Mouse (Mus musculus) ES-CJ7 (cell line): Measurements from ENCODE around the gene Havcr1.
"Not testable (repeated sequence)": the region's sequence is repeated elsewhere in the genome, so short reads cannot be mapped to it uniquely, and the experiment has no call there.

Source experiments
- DNase-seq: peaks from one replicate; pipeline ENCODE4 v3.0.0; 2011; ENCODE audit warnings: low read depth, low spot score

The Havcr1 gene

DNA sequence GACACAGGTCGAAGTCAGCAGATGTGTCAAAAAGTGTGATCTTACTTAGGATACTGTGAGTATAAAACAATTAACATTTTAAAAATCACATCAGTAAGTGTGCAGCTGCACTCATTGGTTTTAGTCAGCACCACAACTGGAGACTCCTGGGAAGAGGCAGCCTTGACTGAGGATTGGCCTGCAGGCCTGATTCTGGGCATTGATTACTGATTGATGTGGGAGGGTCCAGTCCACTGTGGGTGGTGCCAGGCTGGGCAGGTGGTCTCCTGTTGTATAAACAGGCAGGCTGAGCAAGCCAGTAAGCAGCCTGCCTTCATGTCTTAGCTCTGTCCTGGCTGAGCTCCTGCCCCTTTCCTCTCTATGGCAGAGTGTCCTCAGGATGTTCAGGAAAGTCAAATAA, at the start of gene Havcr1:
Gene Havcr1 (plus strand): TSS at position 5 of the 400 bp plus-strand sequence.
- DNase-seq: not testable (repeated sequence)

DNA sequence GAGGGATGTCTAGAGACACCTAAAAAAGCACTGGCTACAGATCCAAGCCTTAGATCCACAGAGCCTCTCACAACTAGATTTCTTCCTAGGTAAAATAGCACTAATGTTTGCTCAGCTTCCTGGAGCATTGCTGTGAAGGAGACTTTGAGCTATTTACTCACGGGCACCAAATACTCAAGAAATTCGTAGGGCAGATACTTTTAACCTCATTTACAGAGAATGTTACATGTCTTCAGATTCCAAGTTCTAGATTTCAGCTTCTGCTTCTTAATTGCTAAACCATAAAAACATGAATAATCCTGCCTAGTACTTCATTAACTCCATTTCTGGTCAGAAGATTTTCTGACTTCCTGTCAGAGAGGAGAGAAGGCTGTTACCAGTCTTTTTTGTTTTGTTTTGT, 44.7 kb upstream of the Havcr1 start:
- DNase-seq: no peak

DNA sequence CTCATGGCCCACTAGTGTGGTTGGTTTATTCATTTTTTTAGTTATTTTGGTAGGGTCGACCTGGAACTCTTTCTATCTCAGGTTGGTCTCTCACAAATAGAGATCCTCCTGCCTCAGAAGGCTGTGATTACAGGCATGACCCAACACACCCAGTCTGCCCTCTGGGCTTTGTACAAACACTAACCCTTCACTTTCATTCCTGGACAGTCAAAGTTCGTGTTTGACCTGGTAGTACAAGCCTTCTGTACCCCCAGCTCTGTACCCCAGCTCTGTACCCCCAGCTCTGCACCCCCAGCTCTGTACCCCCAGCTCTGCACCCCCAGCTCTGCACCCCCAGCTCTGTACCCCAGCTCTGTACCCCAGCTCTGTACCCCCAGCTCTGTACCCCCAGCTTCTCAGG, 39.0 kb upstream of the Havcr1 start:
- not testable (repeated sequence) for DNase-seq

DNA sequence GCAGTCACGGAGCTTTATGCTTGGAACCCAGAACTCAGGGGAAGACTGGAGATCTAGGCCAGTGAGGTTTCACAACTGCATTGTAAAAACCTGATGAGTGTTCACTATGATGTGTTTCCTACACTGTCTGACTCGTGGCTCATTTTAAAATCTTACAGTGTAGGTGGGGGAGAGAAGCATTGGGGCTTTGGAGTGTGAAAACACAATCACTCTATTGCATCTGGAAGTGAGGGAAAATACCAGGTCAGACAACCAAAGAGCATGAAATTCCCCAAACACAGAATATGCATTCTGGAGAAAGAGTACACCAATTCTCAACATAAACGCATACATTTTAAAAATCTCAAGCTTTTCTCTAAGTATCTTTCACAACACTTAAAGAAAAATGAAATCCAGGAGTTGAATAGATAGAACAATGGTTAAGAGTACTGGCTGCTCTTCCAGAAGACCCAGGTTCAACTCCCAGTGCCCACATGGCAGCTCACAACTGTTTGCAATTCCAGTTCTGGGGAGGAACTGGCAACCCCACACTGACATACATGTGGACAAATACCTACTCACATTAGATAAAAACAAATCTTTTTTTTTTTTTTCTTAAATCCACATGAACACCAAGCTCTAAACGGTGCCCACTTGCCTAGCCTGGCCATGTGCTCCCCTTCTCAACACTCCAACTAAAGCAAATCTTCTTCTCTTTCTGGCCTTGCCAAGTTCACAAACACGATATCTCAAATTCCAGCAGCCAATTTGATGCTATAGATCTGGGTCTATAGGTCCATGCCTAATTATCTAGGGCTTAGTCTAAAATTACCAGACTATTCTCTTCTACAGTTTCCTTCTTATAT, 37.2 kb upstream of the Havcr1 start:
- no peak for DNase-seq

DNA sequence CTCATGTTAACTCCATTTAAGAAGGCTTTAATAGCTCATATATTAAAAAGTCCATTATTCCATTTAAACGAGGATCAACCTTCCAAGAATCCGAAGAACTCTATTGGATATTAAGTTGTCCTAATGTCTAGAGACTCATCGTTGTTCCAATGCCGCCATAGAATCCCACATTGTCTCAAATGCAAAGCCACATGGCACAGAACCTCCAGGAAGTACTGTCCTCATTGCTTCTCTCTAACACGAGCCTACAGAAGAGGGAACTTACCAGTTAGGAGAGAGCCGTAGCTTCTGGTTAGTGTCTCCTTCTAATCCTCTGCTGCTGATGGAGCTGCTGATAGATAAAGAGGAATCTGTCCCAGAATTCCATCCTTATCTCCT, 36.6 kb upstream of the Havcr1 start:
- DNase-seq: no peak

DNA sequence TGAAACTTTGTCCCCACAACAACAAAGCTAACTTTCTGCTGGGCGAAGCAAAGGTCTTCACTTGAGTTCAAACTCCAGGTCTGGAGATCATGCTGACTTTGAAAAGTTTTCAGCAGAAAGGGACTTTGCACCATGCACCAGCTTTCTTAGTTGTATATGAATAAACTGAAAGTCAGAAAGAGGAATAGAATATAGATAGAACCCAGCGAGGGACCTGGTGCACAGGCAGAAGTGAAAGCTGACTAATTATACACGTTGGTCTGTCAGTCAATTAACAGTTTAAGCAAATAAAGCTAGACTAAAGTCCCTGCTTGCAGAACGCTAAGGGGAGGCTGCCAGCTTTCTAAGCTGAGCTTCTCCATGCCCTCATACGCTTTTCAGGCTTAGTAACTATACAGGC, 36.0 kb upstream of the Havcr1 start:
- DNase-seq: no peak

DNA sequence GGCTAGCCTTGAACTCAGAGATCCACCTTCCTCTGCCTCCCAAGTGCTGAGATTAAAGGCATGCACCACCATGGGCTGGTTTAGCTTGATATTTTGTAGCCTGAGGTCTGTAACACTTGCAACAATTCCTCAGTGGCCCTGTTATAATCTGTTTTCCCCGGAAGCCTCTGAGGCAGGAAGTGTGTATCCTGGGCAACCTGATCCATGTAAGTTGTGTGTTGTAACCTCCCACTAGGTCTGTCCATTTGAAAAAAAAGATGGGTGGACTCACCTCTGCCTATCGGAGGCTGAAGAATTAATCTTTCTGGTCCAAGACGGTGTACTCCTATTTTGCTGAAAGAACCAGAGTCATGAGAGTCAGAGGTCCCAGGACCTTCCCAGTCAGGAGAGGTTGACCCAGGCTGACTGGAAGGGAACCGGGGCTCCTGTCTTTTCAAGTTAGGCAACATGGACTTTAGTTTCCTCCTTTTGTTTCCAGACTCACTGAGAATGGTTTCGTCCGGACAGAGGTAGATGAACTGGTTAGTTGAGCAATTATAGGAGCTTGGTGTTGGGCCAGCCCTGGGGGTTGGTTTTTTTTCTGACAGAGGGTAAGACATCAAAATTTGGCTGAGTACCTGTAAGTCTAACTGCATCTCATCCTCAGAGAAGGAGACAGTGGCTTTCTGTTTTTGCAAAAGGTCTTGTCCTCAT, 28.1 kb upstream of the Havcr1 start, which contains the start of gene Timd2:
Gene Timd2 (minus strand): TSS at position 398 of the 693 bp plus-strand sequence.
- no peak for DNase-seq

DNA sequence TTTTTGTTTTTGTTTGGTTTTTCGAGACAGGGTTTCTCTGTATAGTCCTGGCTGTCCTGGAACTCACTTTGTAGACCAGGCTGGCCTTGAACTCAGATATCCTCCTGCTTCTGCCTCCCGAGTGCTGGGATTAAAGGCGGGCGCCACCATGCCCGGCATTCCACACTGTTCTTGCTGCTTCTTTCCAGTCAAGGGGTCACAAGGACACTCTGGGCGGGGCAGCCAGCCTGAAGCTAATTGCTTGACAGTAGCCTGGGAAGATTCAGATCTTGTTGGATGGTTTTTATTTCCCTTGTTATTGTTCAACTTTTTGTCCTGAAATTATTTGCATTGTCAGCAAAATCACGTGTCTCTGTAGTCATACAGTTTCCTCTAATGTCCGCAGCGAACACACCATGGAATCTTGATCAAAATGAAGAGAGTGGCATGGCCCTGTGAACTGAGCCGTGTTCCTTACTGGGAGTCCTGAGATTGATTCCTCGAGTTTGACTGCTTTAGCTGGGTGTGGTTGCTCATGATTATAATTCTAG, 3.3 kb upstream of the Havcr1 start:
- peak; percentile 24 for DNase-seq

DNA sequence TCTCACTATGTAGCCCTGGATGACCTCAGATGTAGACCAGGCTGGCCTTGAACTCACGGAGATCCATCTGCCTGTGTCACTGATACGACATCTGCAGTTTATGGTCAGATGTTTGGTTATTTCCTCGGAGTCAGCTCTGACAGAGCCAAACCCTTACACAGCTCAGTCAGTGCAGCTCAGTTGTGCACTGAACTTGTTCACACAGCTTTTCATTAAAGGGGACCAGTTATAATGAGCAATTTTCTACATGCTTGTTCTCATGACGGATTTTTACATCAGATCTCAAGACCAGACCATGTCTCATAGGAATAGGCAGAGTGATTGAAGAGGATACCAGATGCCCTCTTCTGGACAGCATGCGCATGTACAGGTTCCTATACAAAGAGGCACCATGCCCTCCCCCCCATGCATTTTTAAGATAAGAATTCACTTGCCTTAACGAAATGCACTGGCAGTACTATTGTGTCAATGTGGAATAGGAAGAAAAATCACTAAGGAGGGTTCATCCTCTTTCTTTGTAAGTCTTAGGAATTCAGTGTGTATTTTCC, 1.6 kb upstream of the Havcr1 start:
- peak; percentile 60 for DNase-seq

DNA sequence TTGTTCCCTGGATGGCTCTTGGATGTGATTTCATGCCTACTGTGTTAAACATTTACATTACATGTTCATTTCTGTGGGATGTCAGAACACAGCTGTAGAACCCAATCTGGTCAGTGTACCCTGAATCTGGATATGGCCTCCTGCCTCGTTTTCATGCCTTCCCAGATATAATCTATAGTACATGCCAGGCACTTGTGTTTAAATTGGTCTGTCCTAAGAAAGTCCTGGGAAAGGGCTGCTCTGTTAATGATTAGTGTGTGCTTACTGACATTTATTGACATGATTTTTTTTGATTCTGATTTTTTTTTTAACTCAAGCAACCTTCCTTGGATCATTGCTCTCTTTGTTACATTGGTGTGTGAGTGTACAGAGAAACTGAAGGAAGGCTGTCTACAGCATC, 263 bp upstream of the Havcr1 start:
- no peak for DNase-seq

DNA sequence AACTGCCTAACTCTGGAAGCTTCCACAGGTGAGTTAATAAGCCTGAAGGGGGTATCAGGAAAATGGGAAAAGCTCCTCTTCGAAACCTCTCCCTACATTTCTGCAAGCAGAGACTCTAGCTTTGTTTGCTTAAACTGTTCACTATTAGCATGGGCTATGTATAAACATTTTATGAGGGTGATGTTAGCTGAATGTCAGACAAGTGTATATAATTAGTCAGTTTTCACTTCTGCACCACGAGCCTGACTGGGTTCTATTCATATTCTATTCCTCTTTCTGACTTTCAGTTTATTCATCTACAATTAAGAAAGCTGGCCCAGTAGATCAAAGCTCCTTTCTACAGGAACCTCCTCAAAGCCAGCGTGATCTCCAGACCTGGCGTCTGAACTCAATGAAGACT, 4.6 kb downstream of the Havcr1 start:
- no peak for DNase-seq

DNA sequence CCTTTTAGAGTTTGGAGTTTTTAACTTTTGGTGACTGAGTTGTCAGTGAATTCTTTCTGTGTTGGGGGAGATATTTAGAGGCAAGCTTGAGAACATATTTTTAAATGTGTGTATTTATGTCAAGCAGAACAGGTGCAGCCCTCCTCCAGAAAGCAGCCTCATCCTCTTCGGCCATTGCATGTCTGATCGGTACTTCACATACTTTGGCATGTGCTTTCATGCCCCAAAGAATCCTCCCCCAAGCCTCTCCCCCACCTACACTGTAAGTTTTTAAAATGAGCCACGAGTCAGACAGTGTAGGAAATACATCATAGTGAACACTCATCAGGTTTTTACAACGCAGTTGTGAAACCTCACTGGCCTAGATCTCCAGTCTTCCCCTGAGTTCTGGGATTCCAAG, 6.0 kb downstream of the Havcr1 start:
- no peak for DNase-seq

DNA sequence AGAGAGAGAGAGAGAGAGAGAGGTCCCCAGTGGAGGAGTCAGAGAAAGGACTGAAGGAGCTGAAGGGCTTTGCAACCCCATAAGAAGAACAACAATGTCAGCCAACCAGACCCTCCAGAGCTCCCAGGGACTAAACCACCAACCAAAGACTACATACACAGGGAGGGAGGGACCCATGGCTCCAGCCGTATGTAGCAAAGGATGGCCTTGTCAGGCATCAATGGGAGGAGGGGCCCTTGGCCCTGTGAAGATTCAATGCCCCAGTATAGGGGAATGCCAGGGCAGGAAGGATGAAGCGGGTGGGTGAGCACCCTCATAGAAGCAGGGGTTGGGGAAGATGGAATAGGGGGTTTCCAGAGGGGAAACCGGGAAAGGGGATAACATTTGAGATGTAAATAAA, 6.8 kb downstream of the Havcr1 start:
- no peak for DNase-seq

DNA sequence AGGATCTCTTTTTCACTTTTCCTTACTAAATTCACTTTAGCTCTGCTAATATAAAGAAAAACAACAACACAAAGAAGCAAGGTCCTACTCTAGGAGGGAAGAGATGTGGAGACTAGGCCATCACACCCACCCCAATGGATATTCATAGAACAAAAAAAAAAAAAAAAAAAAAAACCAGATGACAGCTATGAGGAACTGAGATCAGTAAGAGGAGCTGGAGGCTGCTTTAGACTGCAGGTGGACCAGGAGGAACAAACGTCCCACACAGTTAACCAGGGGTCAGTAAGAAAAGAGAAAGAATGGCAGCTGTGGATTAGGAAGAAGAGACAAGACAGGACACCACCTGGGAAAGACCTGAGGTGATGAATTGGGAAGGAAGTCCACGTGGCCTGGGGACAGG, 13.1 kb downstream of the Havcr1 start:
- DNase-seq: no peak

DNA sequence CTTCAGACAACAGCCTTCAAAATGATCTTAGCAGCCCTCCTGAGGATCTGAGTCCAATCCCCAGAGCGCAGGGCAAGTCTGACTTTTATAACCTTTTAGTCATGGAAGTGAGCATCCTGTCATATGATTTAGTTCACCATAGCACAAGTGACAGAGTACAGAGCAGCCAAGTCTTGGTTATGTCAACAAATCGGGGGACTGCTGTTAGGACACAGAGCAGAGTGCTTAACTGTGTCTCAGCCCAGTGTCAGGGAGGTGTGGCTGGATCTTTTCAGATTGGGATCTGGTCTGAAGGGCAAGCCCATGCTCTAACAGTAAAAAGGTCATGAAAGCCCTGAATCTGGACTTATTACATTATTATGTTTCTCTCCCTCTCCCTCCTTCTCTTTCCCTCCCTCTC, 18.8 kb downstream of the Havcr1 start:
- DNase-seq: no peak

DNA sequence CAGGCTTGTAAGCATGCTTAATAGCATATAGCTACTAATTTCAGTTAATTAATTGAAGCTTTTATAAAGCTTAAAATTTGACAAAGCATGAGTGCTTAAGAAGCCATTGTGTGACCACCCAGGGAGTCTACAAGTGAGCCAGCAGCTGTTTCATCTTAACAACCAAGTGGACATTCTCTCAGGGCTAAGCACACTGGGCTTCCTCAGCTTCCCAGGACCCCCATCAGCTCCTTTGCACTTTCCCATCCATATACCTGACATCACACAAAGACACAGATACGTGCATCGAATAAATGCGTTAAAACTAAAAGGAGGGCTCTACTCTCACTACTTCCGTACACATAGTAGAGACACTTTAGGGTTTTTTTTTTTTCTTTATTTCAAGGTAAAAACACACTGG, 19.8 kb downstream of the Havcr1 start:
- DNase-seq: no peak

DNA sequence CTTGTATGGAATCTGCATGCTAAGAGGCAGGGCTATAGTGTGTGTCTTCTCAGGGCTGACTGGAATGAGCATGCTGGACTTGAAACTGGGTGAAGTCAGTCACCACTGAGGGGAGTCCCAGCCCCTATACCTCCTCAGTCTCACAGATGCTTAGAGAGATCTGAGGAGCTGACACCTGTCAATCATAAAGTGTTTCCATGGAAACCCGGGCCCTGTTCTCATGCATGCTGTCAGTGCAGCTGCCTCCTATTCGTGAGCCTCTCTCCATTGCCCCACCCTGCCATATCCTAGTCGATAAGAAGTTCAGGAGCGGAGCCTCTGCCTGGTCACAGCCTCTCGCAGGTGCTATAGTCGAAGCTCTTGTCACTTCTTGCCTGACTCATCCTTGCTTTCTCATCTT, 20.8 kb downstream of the Havcr1 start:
- DNase-seq: not testable (repeated sequence)

DNA sequence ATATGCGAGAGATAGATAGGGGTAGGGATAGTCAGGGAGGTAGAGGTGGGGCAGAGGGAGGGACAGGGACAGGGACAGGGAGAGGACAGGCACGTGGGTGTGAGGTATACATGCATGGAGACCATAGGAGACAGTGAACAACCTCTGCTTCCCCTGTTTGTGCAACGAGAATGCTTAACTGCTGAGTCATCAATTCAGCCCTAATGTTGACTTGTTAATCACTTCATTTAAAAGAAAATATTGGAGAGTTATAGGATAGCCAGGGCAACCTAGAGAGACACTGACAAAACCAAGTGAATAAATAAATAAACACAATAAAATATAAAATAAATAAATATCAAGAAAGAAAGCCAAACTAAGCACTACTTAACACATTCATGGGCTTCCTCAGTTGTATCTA, 42.0 kb downstream of the Havcr1 start:
- no peak for DNase-seq

DNA sequence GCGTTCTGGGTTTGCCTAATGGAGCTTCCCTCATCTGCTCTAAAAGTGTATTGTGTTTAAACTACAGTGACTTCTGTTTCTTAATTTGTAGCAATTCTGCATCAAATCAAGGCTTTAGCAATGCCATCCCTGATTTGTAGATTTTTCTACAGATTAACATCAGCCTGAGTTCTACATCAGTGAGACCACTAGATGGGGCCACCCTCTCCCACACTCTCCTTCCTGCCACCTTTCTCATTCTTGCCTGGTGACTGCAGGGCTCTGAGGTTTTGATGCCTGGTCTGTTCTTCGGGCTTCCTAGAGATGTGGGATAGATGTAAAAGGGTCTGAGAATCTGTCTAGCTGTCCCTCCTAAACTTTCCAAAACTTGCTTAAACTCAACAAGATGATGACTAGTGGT, 44.9 kb downstream of the Havcr1 start:
- DNase-seq: peak; percentile 12

DNA sequence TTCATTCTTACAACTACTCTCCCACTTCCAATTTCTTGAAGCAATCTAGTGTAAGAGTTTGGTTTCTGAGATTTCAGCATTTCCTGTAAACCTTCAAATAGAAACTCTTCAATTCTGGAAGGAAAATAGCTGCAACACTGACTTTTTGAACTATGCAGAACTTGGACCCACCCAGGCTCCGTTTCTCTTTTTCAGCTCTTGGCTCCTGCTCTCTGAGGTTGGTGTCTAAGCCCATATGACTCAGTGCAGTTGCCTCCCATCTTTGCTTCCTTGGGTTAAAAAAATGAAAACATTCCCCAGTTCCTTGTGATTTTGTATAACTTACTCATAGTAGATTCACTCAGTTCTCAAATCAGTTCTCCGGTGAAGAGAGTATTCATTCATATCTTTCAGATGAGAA, 69.6 kb downstream of the Havcr1 start:
- DNase-seq: no peak

DNA sequence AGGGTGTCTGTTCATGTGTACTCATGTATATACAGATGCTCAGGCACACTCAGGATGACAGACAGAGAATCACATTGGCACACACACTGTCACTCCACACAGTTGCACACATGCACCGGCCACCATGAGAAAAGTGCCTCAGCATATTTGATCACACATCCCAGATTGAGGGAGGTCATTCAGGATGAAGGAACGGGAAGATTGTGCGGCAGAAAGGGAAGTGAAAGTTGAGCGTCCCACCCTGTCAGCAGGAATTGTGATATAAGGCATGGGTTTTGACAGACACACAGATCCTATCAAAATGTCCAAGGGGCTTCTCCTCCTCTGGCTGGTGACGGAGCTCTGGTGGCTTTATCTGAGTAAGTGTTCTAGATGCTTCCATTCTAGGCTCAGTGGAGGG, 75.6 kb downstream of the Havcr1 start, which contains the start of gene Timd4:
Gene Timd4 (plus strand): TSS at position 290 of the 400 bp plus-strand sequence.
- DNase-seq: no peak

DNA sequence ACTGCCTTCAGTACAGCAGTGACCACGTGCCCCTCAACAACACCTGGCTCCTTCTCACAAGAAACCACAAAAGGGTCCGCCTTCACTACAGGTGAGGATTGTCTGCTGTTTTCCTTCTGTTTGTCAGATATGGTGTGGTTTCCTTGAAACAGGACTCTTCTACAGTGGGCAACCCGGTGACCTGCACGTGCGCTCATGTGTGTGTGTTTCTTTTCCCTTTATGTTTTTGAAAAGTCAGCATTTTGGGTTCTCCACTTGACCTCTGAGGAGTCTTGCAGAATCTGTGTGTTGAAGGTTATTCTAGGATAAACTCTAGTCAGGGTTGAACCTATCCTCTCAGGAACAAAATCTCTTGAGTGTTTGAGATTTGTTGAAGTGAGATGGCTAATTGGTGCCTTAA, 82.8 kb downstream of the Havcr1 start:
- no peak for DNase-seq

DNA sequence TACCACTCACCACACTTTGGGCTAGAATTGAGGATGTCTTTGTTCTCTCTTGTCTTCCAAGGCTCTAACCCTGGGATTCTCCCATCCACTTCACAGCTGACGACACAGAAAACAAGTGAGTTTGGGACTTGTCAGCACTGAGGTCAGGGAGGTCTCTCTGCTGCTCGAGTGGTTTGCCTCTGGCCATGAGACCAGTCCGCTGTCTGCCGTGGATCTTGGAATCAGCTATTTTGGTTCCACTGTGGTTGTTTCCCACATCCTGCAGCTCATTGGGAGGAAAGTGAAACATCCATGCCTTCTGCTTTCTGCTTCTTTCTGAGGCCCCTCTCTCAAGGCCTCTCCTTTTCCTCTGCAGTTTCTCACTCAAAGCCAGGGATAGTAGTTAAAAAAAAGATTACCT, 85.0 kb downstream of the Havcr1 start:
- DNase-seq: no peak
